Mouse (Mus musculus): Measurements from ENCODE around the gene Npepl1.

DNA sequence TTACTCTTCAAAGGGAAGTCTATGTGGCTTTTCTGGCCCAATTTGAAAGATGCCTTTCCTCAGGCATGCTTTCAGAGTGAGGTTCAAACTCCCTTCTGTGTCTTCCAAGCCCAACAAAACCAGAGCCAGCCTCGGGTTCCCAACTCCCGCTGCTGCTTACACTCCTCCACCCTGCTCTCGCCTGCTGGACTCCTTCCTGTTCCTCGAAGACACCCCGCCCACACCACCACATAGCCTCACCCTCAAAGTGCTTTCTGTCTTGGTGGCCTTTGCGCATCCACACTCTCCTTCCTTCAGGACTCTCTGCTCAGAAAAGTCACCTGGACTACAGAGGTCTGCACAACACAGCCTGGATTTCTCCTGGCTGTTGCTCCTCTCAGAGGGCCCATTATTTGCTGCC, 47.1 kb upstream of the Npepl1 start:
- TF ChIP-seq USF2 (IDR thresholded peaks at IDR 0.05; ENCODE audit: borderline replicate concordance in 1 of 2, insufficient read depth in 1 of 2, low read depth in 1 of 2, low read length in 2 of 2) (no peak), MXI1 (IDR thresholded peaks at IDR 0.05; ENCODE audit: low read depth, low read length) (no peak), USF1 (IDR thresholded peaks at IDR 0.05; ENCODE audit: low read depth, low read length) (no peak), CTCF (IDR thresholded peaks at IDR 0.05 in 2 of 3, conservative IDR thresholded peaks at IDR 0.05 in 1 of 3; ENCODE audit: control insufficient read depth in 1 of 3, insufficient read depth in 1 of 3, low read depth in 2 of 3, low read length in 3 of 3, poor library complexity in 1 of 3, severe bottlenecking in 1 of 3) (no peak), ZMIZ1 (IDR thresholded peaks at IDR 0.05; ENCODE audit: low read depth, low read length) (no peak), POLR2A (IDR thresholded peaks at IDR 0.05; ENCODE audit: control insufficient read depth in 1 of 2, insufficient read depth in 1 of 2, low read depth in 1 of 2, low read length in 2 of 2, poor library complexity in 1 of 2) (no peak), TCF12 (IDR thresholded peaks at IDR 0.05; ENCODE audit: low read depth, low read length) (no peak), MAFK (IDR thresholded peaks at IDR 0.05; ENCODE audit: borderline replicate concordance, low read depth, low read length) (no peak), HCFC1 (IDR thresholded peaks at IDR 0.05; ENCODE audit: low read depth, low read length) (no peak), MAX (IDR thresholded peaks at IDR 0.05; ENCODE audit: low read length) (no peak), ZC3H11A (IDR thresholded peaks at IDR 0.05; ENCODE audit: low read depth, low read length) (no peak), CHD2 (IDR thresholded peaks at IDR 0.05; ENCODE audit: low read length) (no peak)
